Mouse (Mus musculus) liver, embryonic 12.5 days (tissue): ENCODE measurements around the gene Itgad. TPM values are rescaled to one million over a fixed set of nuclear protein-coding genes. Genes with fewer than 3 reads are reported as not detected.

Experiments used
- ATAC-seq: fragments of 200-750 bp; cut with Nextera tagmentation; 2 replicates; pipeline ENCODE4 v1.8.0; 2017; ENCODE audit warnings: moderate number of reproducible peaks, mild to moderate bottlenecking, moderate library complexity
- H3K27ac ChIP-seq: fragments of 300-500 bp; sonication (generic); 2 replicates; pipeline ENCODE4 v1.5.1; 2016; ENCODE audit warnings: mild to moderate bottlenecking
- H3K27me3 ChIP-seq: fragments of 300-500 bp; sonication (generic); replicated peaks from 2 replicates; pipeline ENCODE4 v1.6.1; 2016; ENCODE audit warnings: mild to moderate bottlenecking, moderate library complexity
- H3K36me3 ChIP-seq: fragments of 300-500 bp; sonication (generic); 2 replicates; pipeline ENCODE4 v1.6.1; 2016; ENCODE audit warnings: mild to moderate bottlenecking, moderate library complexity
- H3K4me1 ChIP-seq: fragments of 300-500 bp; sonication (generic); 2 replicates; pipeline ENCODE4 v1.6.1; 2016
- H3K4me2 ChIP-seq: fragments of 300-500 bp; sonication (generic); 2 replicates; pipeline ENCODE4 v1.6.1; 2016; ENCODE audit warnings: mild to moderate bottlenecking, moderate library complexity
- H3K4me3 ChIP-seq: fragments of 300-500 bp; sonication (generic); 2 replicates; pipeline ENCODE4 v1.5.1; 2016; ENCODE audit warnings: mild to moderate bottlenecking, moderate library complexity
- H3K9ac ChIP-seq: fragments of 300-500 bp; sonication (generic); 2 replicates; pipeline ENCODE4 v1.6.1; 2016; ENCODE audit warnings: mild to moderate bottlenecking, moderate library complexity
- H3K9me3 ChIP-seq: fragments of 300-500 bp; sonication (generic); replicated peaks from 2 replicates; pipeline ENCODE4 v1.6.1; 2016; ENCODE audit warnings: mild to moderate bottlenecking, moderate library complexity
- WGBS: fragments of 180-500 bp; shearing (Covaris S2); methylation state at CpG from one replicate; pipeline ENCODE4 v1.1.7; 2016; ENCODE audit not compliant: insufficient replicate concordance; 5-methylcytosine and 5-hydroxymethylcytosine counted together
- polyA plus RNA-seq: library from polyadenylated mRNA; unstranded; fragments of >200 nt; fragmentation: Nextera tagmentation; extraction: Ambion mirVana; gene quantifications from 2 replicates; pipeline ENCODE4 v1.2.1, GENCODE M21; 2016

The Itgad gene
- polyA plus RNA-seq, 1 experiment from 2014 or later: not detected

DNA sequence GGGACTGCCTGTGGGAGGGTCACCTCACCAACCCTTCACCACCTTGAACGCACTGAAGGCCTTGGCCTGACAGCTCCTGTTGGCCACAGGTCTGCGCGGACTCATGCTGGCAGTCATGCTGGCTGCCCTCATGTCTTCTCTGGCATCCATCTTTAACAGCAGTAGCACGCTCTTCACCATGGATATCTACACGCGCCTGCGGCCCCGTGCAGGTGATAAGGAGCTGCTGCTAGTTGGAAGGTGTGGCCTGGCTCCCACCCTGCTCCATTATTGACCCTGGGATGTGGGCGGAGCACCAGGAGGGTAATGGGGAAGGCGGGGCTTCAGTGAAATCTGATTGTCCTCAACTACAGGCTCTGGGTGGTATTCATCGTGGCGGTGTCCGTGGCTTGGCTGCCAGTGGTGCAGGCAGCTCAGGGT, 116.3 kb downstream of the Itgad start:
- Histone ChIP-seq H3K9ac (peak overlapping the region; percentile 57), H3K27me3 (peaks cover 33% of the 10 kb centered on the region), H3K27ac (peak overlapping the region; percentile 90), H3K4me2 (peak overlapping the region; percentile 65), H3K4me3 (peak overlapping the region; percentile 14; the same call in 1 of the 2 replicates), H3K9me3 (no peaks in the 10 kb centered on the region), H3K4me1 (peaks cover 36% of the 10 kb centered on the region), H3K36me3 (peaks cover 48% of the 10 kb centered on the region)
- peak; percentile 99 for ATAC-seq
- WGBS: 20% methylated on average over 13 of the region's 13 CpGs

DNA sequence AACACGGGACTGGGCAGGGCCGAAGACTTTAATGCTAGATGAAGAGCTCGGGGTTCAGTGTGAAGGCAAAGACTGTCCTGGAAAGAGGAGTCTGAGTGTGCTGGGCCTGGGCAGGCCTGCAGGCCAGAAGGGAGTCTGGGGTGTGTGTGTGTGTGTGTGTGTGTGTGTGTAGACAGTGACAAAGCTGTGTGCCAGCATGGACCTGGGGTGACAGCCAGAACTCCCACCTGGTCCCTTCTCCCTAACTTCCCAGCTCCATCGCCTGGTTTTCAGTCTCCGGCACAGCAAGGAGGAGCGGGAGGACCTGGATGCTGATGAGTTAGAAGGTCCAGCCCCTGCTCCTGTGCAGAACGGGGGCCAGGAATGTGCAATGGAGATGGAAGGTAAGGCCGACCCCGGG, 117.3 kb downstream of the Itgad start:
- H3K9me3 ChIP-seq: no peaks in the 10 kb centered on the region
- H3K4me3 ChIP-seq: no peak overlapping the region
- 91% methylated on average over 9 of the region's 9 CpGs for WGBS
- H3K9ac ChIP-seq: peak overlapping the region; percentile 51; the same call in 1 of the 2 replicates
- peaks cover 23% of the 10 kb centered on the region; the same call in 1 of the 2 replicates for H3K27me3 ChIP-seq
- peak overlapping the region; percentile 65 for H3K4me2 ChIP-seq
- H3K36me3 ChIP-seq: peaks cover 58% of the 10 kb centered on the region
- H3K4me1 ChIP-seq: peaks cover 36% of the 10 kb centered on the region
- no peak for ATAC-seq
- H3K27ac ChIP-seq: peak overlapping the region; percentile 90

Other genes starting within 250 kb of the Itgad start
- gene Kat8, start 241.9 kb upstream of the Itgad start, polyA plus RNA-seq: 29.5 and 31.0 TPM in 2 replicates
- 4.0 and 4.4 TPM in 2 replicates for gene Prss8, start 224.3 kb upstream of the Itgad start, polyA plus RNA-seq
- gene Prss36, start 207.7 kb upstream of the Itgad start, polyA plus RNA-seq: 3.9 and 5.1 TPM in 2 replicates
- 217 and 225 TPM in 2 replicates for gene Fus, start 186.9 kb upstream of the Itgad start, polyA plus RNA-seq
- gene Pycard, start 160.5 kb upstream of the Itgad start, polyA plus RNA-seq: 32.9 and 33.8 TPM in 2 replicates
- not detected in 2 replicates for gene Trim72, start 150.4 kb upstream of the Itgad start, polyA plus RNA-seq
- 2.1 and 2.2 TPM in 2 replicates for gene Itgam, start 91.7 kb upstream of the Itgad start, polyA plus RNA-seq
- gene Gm49368, start 91.7 kb upstream of the Itgad start, polyA plus RNA-seq: not detected in 2 replicates
- 0.17 and 0.19 TPM in 2 replicates for gene Itgax, start 24.8 kb upstream of the Itgad start, polyA plus RNA-seq
- 1.2 and 1.5 TPM in 2 replicates for gene Cox6a2, start 52.0 kb downstream of the Itgad start, polyA plus RNA-seq
- gene Armc5, start 83.0 kb downstream of the Itgad start, polyA plus RNA-seq: 12.7 and 12.8 TPM in 2 replicates
- 2.9 and 3.1 TPM in 2 replicates for gene 9130023H24Rik, start 83.7 kb downstream of the Itgad start, polyA plus RNA-seq
- gene Tgfb1i1, start 92.4 kb downstream of the Itgad start, polyA plus RNA-seq: 22.3 and 25.1 TPM in 2 replicates
- gene Slc5a2, start 111.3 kb downstream of the Itgad start, polyA plus RNA-seq: 2.0 and 2.1 TPM in 2 replicates
- 26.3 and 29.4 TPM in 2 replicates for gene BC017158, start 143.8 kb downstream of the Itgad start, polyA plus RNA-seq